Mouse (Mus musculus) layer of hippocampus, adult 8-10 months (tissue): ENCODE measurements around the gene Cxcl17. TPM values are rescaled to one million over a fixed set of nuclear protein-coding genes. Genes with fewer than 3 reads are reported as not detected.
A peak's percentile ranks its signal among the peaks of the same experiment; 100 is the strongest.
"Not testable (repeated sequence)": the region's sequence is repeated elsewhere in the genome, so short reads cannot be mapped to it uniquely, and the experiment has no call there.

Source experiments
- DNase-seq, 2 experiments: peaks; one replicate each; pipeline ENCODE4 v3.0.0; 2022; ENCODE audit warnings: low spot score in 2 of 2
- total RNA-seq, 4 experiments: library from RNA; stranded (reverse); gene quantifications; 2 replicates each; pipeline ENCODE4 v1.2.4; 2022

Cxcl17 gene
- not detected for total RNA-seq

DNA sequence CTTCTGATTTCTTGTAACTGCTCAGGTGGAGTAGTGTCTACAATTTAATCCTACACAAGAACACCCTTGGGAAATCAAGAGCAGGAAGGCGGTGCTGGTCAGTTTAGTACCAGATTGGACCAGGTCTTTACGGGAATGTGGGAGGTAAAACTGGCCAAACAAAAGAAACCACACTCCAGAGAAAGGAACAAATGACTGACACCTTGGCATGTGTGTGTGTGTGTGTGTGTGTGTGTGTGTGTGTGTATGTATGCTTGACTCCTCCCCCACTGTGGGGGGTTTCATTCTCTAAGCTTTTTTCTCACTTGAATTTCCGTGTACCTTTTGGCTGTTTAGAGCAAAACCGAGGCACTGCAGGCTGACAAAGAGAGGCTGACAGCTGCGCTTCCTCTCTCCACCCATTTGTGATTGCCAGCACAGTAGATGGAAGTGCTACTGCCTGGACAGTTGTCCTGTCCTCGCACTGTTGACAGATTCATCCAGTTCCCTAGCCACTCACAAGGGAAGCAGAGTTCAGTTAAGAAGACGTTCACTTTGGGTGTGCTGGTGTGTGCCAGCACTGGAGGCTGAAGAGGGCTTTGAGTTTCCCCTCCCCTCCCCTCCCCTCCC, at the start of gene Cxcl17:
Gene Cxcl17 (minus strand): TSS at position 54 of the 609 bp plus-strand sequence.
- DNase-seq: no peak

- not testable (repeated sequence) for DNase-seq
Measured at GRCm38 (mm10) chr7:25462033-25462337, 49.3 kb upstream of the Cxcl17 start.

DNA sequence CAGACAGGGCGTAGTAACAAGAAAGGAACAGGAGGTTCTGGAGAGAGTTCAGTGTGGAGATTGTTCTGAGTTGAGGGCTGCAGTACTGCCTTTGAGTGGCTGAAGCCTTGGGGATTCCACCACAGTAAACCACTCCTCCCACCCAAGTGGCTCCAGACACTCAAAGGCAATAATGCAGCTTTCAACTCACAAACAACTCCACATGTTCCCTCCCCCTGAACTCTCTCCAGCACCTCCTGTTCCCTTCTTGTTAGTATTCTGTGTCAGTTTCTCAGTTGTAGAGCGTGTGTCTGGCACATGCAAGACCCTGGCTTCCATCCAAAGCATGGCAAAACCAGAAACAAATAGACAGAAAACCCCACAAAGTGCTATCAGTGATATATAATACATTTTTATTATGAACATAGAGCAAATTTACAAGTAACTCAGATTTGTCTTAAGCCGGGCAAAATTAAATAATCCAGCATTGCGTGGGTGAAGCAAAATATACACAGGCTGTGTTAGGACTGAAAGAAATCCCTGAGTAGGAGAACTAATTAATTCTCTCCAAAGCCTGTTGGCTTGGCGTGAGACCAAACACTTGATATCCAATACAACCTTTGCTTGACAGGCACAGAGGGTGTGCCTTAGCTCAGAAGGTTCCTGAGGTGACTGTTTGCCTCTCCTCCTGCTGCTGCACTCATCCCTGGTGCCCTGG, 48.8 kb upstream of the Cxcl17 start:
- DNase-seq: peak; percentile 47 to 65

DNA sequence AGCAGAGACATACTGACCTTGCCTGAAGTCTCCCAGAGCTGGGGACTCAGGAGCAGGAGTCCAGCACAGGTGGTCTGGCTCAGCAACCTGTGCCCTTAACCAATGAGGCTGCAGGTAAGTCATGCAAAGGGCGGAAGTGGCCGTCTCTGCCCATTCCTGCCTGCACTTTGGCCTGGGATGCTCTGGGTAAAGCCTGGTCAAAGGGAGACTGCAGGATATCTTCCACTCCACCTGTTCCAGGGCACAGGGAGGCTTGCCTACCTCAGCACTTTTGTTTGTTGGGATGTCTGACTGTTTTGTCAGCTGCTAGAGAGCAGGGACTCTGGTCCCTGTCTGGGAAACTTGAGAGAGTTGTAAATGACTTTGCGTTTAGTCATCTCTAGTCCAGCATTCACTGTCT, 39.4 kb upstream of the Cxcl17 start:
- DNase-seq: no peak

GRCm38 (mm10) chr7:25449913-25450890, 37.5 kb upstream of the Cxcl17 start:
- no peak for DNase-seq

DNA sequence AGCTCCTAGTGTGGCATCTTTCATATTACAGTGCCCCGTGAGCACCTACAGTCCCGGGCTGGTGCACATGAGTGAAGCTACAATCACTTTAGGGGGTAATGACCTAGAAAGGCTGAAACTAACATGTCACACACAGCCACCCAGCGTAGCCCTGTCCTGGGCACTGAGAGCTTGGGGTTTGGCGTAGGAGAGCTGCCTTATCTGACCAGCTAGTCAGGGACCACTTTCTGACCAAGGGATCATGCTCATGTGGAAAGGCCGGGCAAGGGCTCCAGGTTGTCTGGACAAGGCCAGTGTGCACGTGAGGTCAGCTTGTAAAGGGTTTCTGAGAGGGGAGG, 28.1 kb upstream of the Cxcl17 start:
- no peak for DNase-seq

DNA sequence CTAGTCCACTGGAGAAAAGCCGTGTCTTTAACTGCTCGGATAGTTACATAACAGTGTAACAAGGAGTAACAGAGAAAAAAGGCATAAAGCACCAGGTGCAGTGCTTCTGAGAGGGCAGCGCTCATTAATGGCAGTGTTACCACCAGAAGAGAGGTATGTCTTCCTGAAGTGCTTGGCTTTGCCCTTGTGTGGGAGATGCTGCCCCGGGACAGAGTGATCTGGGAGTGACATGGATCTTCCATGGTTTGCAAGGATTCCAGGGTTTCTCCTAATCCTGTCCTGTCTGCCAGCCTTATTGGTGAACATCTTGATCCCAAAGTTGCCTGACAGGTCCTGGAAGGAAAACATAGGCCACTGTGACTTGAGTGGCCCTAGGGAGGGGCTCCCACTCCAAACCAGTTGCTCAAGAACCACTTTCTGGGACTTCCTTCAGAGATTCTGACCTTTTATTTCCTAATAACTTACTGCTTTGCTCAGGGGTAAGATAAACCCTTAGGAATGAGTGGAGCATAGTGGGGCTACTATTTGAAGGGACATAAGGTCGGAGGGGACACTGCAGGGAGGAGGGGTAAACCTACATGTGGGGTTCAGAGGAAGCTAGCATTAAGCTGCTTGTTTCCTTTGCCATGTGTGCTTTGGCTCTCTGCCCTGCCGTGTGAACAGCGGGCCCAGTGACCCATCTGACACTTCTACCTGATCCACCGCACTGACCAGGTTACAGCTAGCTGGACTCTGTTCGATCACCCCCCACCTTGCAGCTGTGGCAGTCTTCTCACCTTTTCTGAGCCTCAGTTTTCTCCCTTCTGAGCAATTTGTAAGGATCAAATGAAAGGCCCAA, 27.5 kb upstream of the Cxcl17 start:
- DNase-seq: no peak

- no peak for DNase-seq
Measured at GRCm38 (mm10) chr7:25439124-25439822, 26.6 kb upstream of the Cxcl17 start.

DNA sequence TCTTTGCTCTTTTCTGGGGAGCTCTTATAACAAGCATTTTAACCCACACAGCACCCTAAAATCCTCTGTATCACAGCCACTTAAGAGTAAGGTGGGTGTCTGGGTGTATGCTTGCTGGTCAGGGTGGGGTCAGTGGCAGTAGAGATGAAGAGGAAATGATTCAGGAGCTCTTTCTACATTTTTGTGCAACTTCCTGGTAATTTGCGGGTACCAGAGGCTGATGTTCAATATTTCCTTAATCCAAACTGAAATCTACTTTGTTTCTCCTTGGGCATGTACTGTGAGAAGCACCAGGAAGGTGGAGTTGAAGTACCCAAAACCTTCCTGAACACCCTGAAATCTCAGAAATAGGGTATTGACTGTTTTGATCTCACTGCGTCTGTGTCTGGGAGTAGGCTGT, 24.0 kb upstream of the Cxcl17 start:
- DNase-seq: no peak

DNA sequence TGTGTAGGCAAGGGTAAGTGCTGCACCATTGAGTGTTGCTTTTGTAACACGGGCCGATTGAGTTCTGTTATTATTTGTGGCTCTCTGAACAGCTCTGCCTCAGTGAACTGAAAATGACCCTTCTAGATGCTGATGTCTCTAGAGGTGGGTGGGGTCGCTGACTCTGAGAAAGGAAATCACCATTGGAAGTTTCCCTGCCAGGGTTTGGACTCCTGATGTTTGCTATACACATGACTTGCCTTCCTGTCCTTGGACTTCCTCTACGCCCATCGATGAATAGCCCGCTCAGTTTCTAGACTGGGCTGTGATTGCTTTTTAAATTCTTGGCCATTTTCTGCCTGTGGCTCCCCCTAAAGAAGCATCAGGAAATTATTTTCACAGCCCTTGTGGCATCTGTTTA, 23.5 kb upstream of the Cxcl17 start:
- no peak for DNase-seq

GRCm38 (mm10) chr7:25435546-25435851, 22.8 kb upstream of the Cxcl17 start:
- no peak for DNase-seq

DNA sequence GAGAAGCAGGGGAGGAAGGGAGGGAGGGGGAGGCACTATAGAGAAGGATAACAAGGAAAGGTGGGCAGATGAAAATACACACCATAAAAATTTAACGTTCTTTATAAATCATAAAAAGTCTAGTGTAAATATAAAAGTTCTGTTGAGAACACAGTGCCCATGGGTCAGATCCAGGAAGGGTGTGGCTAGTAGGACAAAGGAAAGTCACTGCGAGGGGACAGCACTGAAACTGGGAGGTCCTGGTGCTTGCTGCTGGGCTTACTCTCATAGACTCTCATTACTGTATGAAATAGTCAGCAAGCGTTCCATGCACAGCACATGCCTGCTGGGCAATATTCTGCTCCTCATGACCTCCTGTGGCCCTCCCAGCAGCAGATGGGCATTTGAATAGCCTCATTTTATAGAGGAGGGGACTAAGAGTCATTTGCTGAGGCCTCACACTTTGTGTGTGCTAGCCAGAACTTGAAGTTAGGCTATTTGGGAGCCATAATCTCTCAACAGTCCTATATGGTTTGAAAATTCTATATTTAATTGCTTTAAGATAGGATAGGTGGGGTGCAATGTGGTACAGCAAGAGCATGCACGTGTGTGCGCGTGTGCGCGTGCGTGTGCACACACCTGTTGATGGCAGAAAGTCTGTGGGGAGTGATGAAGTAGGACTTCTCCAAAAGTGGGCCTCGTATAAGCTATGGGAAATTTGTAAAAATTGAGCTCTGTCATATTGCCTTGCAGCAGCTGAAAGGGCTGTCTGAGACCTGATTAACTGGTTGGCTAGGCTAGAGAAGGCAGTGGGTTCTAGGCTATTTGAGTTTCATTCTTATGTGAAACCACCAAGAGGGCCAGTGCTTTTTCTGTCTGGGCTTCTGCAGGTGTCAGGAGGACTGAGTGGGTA, 22.2 kb upstream of the Cxcl17 start:
- no peak for DNase-seq

GRCm38 (mm10) chr7:25433781-25434560, 21.3 kb upstream of the Cxcl17 start:
- DNase-seq: no peak

DNA sequence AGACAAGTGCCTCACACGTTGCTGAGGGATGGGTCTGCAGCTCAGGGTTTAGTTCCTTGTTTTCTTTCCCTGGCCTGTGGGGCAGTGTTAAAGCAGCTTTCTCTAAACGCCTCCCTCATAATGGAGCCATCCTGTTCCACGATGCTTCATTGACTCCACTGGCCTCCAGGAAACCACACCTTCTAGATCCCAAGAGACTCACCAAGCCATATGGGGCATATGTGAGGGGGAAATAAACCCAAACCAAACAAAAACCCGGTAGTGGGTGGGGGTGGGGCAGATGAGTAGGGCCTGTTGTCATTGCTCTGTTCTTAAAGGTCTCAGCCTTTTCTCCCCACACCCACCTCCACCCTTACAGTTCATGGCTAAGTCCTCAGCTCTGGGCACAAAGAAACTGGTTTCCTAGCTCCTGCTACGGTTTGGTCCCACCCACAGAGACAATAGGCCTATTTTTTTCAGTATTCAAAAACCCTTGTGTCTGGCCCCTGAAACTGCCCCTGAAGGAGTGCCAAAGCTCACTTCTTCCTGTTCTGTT, 20.4 kb upstream of the Cxcl17 start:
- DNase-seq: no peak

DNA sequence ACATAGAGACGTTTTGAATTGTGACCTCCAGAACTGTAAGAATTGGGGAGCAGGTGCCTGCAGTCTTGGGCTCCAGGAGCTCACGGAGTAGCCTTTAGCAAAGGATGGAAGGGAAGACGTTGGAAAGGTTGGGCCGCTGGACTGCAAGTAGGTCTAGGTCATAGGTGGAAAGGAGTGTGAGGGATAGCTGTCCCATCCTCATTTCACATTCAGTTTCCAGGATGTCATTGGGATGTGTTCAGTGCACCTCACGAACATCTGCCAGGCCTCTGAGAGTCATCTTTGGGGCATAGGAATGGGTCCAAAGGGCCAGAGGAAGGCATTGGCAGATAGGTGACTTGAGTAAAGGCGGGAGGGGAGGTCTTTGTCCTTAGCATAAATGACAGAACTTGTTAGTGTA, 19.7 kb upstream of the Cxcl17 start:
- DNase-seq: no peak

GRCm38 (mm10) chr7:25429886-25430784, 17.4 kb upstream of the Cxcl17 start:
- no peak for DNase-seq

DNA sequence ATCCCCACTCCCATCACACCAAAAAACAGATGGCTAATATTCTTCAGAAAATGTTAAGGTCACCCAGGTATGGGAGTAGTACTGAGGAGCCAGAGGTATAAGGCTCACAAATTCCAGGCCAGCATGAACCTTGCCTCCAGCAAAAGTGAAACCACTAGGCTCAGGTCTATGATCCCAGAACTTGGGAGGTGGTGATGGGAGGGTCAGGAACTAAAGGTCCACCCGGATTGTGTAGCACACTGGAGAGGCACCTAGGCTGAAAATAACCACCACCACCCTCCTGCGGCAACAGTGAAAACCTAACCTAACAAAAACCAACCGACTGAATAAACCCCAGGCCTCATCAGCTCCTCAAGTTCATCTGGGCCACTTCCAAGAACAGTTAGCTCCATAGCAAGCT, 15.6 kb upstream of the Cxcl17 start:
- no peak for DNase-seq

DNA sequence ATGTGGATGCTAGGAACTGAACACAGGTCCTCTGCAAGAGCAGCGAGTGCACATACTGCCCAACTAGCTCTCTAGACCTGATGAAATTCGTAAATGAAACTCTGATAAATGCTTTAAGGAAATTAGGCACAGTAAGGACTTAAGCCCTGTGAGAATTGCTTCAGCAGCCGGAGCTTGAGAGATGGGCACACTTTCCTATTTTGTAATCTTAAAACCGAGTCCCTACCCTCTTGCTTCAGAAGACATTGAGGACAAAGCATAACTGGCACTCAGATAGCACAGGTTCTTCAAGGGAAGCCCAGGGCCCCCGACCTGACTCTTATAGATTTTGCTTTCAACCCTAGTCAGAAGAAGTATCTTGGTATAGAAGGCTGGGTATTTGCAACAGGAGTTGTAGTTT, 14.5 kb upstream of the Cxcl17 start:
- no peak for DNase-seq
